Mouse (Mus musculus) ES-Bruce4 (cell line): ENCODE measurements around the gene Kdf1. TPM values are rescaled to one million over a fixed set of nuclear protein-coding genes. Genes with fewer than 3 reads are reported as not detected.
"Not testable (repeated sequence)": the region's sequence is repeated elsewhere in the genome, so short reads cannot be mapped to it uniquely, and the experiment has no call there.

Experiments used
- H3K27ac ChIP-seq: 2 replicates; pipeline ENCODE4 v1.5.1; 2012; ENCODE audit warnings: low read length, inconsistent platforms; ENCODE audit not compliant: insufficient read depth
- H3K27me3 ChIP-seq: 2 replicates; pipeline ENCODE4 v1.6.1; 2012; ENCODE audit warnings: mild to moderate bottlenecking, low read length, inconsistent platforms; ENCODE audit not compliant: control insufficient read depth, poor library complexity, insufficient read depth, severe bottlenecking
- H3K36me3 ChIP-seq: 2 replicates; pipeline ENCODE4 v1.6.1; 2012; ENCODE audit warnings: inconsistent platforms, mild to moderate bottlenecking, low read length, moderate library complexity; ENCODE audit not compliant: control insufficient read depth, poor library complexity, insufficient read depth, severe bottlenecking
- H3K4me1 ChIP-seq: one replicate; pipeline ENCODE4 v1.8.1; 2011; ENCODE audit warnings: low read length; ENCODE audit not compliant: control insufficient read depth, insufficient read depth
- H3K4me3 ChIP-seq: 2 replicates; pipeline ENCODE4 v1.5.1; 2011; ENCODE audit warnings: low read depth, mild to moderate bottlenecking, low read length
- H3K9ac ChIP-seq: 2 replicates; pipeline ENCODE4 v1.6.1; 2012; ENCODE audit warnings: low read depth, mild to moderate bottlenecking, inconsistent platforms; ENCODE audit not compliant: poor library complexity, severe bottlenecking
- H3K9me3 ChIP-seq: replicated peaks from 2 replicates; pipeline ENCODE4 v1.6.1; 2012; ENCODE audit warnings: mild to moderate bottlenecking, low read length, inconsistent platforms; ENCODE audit not compliant: control insufficient read depth, poor library complexity, insufficient read depth, severe bottlenecking
- CTCF ChIP-seq: IDR thresholded peaks from one replicate; pipeline ENCODE4 v1.8.1; 2011; ENCODE audit warnings: low read depth, low read length
- EP300 ChIP-seq: IDR thresholded peaks from 2 replicates; pipeline ENCODE4 v1.6.1; 2011; ENCODE audit warnings: low read depth, low read length; ENCODE audit not compliant: insufficient read depth
- POLR2A ChIP-seq: IDR thresholded peaks from one replicate; pipeline ENCODE4 v1.8.1; 2011; ENCODE audit warnings: low read length; ENCODE audit not compliant: insufficient read depth
- polyA plus RNA-seq: library from polyadenylated mRNA; stranded (reverse); fragments of >200 nt; gene quantifications from 2 replicates; pipeline ENCODE4 v1.2.4, GENCODE M21; 2011; ENCODE audit warnings: low read depth; ENCODE audit not compliant: missing spikeins, insufficient read depth, insufficient read length

Gene Kdf1
- polyA plus RNA-seq, 1 experiment, result 10.2 TPM

GRCm38 (mm10) chr4:133501514-133501913 lies 17.2 kb upstream of the Kdf1 start:
- TF ChIP-seq EP300, result no peak
- TF ChIP-seq POLR2A, result no peak
- TF ChIP-seq CTCF, result no peak

DNA sequence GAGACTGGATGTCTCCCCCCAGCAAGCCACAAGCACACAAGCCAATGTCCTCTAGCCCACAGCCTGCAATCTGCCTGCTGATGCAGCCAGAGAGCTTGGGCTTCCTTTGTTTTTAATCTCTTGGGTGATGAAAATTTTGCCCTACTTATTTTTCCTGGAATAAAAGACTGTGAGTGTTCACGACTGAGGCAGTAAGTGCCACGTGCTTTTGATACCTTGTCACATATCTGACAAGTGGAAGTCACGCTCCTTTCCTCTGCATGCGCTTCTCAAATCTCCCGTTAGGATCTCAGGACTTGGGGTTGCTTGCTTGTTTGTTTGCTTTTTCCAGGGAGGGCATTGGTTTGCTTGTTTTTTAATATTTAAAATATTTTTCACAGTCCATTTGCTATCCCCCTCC lies 14.5 kb upstream of the Kdf1 start:
- no peak overlapping the region for H3K9ac ChIP-seq
- TF ChIP-seq POLR2A (no peak), EP300 (no peak), CTCF (no peak)
- H3K36me3 ChIP-seq, result no peaks in the 10 kb centered on the region
- peaks cover 1% of the 10 kb centered on the region for H3K4me1 ChIP-seq
- H3K9me3 ChIP-seq, result no peaks in the 10 kb centered on the region
- H3K27ac ChIP-seq, result no peak overlapping the region
- H3K4me3 ChIP-seq, result no peak overlapping the region
- H3K27me3 ChIP-seq, result no peaks in the 10 kb centered on the region

More at GRCm38 (mm10) chr4:133501514-133501913, 17.2 kb upstream of the Kdf1 start:
- 0 out of 2 replicates have a peak, but pooled peaks cover 2% of the 10 kb centered on the region for H3K27me3 ChIP-seq
- H3K4me1 ChIP-seq, result peaks cover 1% of the 10 kb centered on the region
- H3K9me3 ChIP-seq, result no peaks in the 10 kb centered on the region
- H3K9ac ChIP-seq, result no peak overlapping the region
- H3K36me3 ChIP-seq, result no peaks in the 10 kb centered on the region
- H3K4me3 ChIP-seq, result no peak overlapping the region
- H3K27ac ChIP-seq, result no peak overlapping the region

DNA sequence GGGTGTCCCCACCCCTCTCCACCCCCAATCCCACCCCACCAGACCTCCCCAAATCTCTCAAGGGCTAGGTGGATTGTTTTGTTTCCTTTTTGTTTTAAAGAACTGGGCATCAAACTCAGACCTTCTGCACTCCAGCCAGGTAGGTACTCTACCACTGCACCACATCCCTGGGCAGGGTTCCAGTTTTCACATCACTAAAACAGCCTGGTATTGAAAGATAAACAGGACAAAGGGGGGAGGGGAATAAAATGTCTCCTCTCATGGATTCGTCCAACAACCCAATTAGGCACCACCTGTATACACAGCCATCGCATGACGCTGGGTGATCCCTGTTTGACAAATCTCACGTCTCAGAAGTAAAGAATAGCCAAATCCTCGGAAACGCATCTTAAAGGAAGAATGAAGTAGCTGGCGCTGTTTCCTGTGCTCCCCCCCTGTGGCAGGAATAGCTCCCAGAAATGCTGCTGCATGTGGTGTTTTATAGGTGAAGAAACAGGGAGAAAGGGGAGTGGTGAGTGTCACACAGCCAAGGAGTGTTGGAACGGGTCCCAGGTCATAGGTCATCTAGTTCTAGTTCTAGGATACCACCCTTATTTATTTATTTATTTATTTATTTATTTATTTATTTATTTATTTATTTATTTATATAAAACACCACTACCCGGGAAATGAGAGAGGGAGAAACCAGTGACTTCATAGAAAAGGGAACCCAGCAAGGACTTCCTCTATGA lies 13.8 kb upstream of the Kdf1 start:
- no peak overlapping the region for H3K9ac ChIP-seq
- no peaks in the 10 kb centered on the region for H3K27me3 ChIP-seq
- no peak overlapping the region for H3K4me3 ChIP-seq
- no peak overlapping the region for H3K27ac ChIP-seq
- H3K9me3 ChIP-seq, result no peaks in the 10 kb centered on the region
- H3K4me1 ChIP-seq, result peaks cover 1% of the 10 kb centered on the region
- no peaks in the 10 kb centered on the region for H3K36me3 ChIP-seq
- TF ChIP-seq EP300, result no peak

- Histone ChIP-seq H3K9ac (no peak overlapping the region), H3K4me3 (no peak overlapping the region), H3K4me1 (peaks cover 1% of the 10 kb centered on the region), H3K27me3 (no peaks in the 10 kb centered on the region), H3K9me3 (no peaks in the 10 kb centered on the region), H3K27ac (no peak overlapping the region), H3K36me3 (no peaks in the 10 kb centered on the region)
- TF ChIP-seq CTCF (no peak), POLR2A (no peak), EP300 (no peak)
These were observed 12.2 kb upstream of the Kdf1 start for GRCm38 (mm10) chr4:133506573-133506972.

GRCm38 (mm10) chr4:133508990-133509389 lies 9.8 kb upstream of the Kdf1 start:
- Histone ChIP-seq H3K4me3 (no peak overlapping the region), H3K9me3 (no peaks in the 10 kb centered on the region), H3K4me1 (no peaks in the 10 kb centered on the region), H3K27ac (no peak overlapping the region), H3K9ac (no peak overlapping the region), H3K36me3 (no peaks in the 10 kb centered on the region), H3K27me3 (no peaks in the 10 kb centered on the region)
- TF ChIP-seq CTCF (no peak), POLR2A (no peak), EP300 (no peak)

GRCm38 (mm10) chr4:133511050-133511449 lies 7.7 kb upstream of the Kdf1 start:
- Histone ChIP-seq H3K9me3 (no peaks in the 10 kb centered on the region), H3K9ac (no peak overlapping the region), H3K36me3 (no peaks in the 10 kb centered on the region), H3K4me3 (no peak overlapping the region), H3K27me3 (no peaks in the 10 kb centered on the region), H3K4me1 (no peaks in the 10 kb centered on the region), H3K27ac (no peak overlapping the region)
- TF ChIP-seq POLR2A (no peak), CTCF (no peak), EP300 (no peak)

- not testable (repeated sequence) for H3K4me3 ChIP-seq, H3K36me3 ChIP-seq, H3K9me3 ChIP-seq, H3K9ac ChIP-seq, H3K27ac ChIP-seq, H3K27me3 ChIP-seq, H3K4me1 ChIP-seq
These were observed 6.3 kb upstream of the Kdf1 start for GRCm38 (mm10) chr4:133512511-133512910.
